Mouse (Mus musculus) liver, postnatal 0 days (tissue): Measurements from ENCODE around the gene Epb41l3. TPM values are rescaled to one million over a fixed set of nuclear protein-coding genes. Genes with fewer than 3 reads are reported as not detected.

Experiments used
- ATAC-seq: fragments of 200-750 bp; cut with Nextera tagmentation; 2 replicates; pipeline ENCODE4 v1.8.0; 2017; ENCODE audit warnings: mild to moderate bottlenecking, moderate library complexity
- DNase-seq: peaks from one replicate; pipeline ENCODE4 v3.0.0-alpha.2; 2016
- H3K27ac ChIP-seq: fragments of 300-500 bp; sonication (generic); 2 replicates; pipeline ENCODE4 v1.5.1; 2014; ENCODE audit warnings: antibody characterized with exemption, moderate library complexity, mild to moderate bottlenecking, low read depth
- H3K27me3 ChIP-seq: fragments of 300-500 bp; sonication (generic); 2 replicates; pipeline ENCODE4 v1.6.1; 2014; ENCODE audit warnings: low read length, control low read depth, mixed read lengths; ENCODE audit not compliant: insufficient read depth
- H3K36me3 ChIP-seq: fragments of 300-500 bp; sonication (generic); replicated peaks from 2 replicates; pipeline ENCODE4 v1.6.1; 2014; ENCODE audit warnings: mild to moderate bottlenecking, control low read depth, low read length, moderate library complexity, mixed read lengths; ENCODE audit not compliant: insufficient read depth
- H3K4me1 ChIP-seq: fragments of 300-500 bp; sonication (generic); 2 replicates; pipeline ENCODE4 v1.6.1; 2014; ENCODE audit warnings: antibody characterized with exemption, mild to moderate bottlenecking, control low read depth; ENCODE audit not compliant: insufficient read depth
- H3K4me2 ChIP-seq: fragments of 300-500 bp; sonication (generic); 2 replicates; pipeline ENCODE4 v1.6.1; 2014; ENCODE audit warnings: low read depth, mild to moderate bottlenecking, low read length, moderate library complexity, mixed read lengths
- H3K4me3 ChIP-seq: fragments of 300-500 bp; sonication (generic); 2 replicates; pipeline ENCODE4 v1.5.1; 2014; ENCODE audit warnings: low read depth, low read length
- H3K9ac ChIP-seq: fragments of 300-500 bp; sonication (generic); replicated peaks from 2 replicates; pipeline ENCODE4 v1.6.1; 2014; ENCODE audit warnings: mild to moderate bottlenecking, moderate library complexity
- H3K9me3 ChIP-seq: fragments of 300-500 bp; sonication (generic); 2 replicates; pipeline ENCODE4 v1.6.1; 2016; ENCODE audit warnings: mild to moderate bottlenecking, control low read depth, low read length, mixed read lengths
- CTCF ChIP-seq: sonication (generic); IDR thresholded peaks from 2 replicates; pipeline ENCODE4 v1.5.1; 2016; ENCODE audit warnings: antibody characterized with exemption, low read depth
- EP300 ChIP-seq: IDR thresholded peaks from 2 replicates; pipeline ENCODE4 v1.6.1; 2016; ENCODE audit warnings: antibody characterized with exemption, low read depth, mild to moderate bottlenecking
- WGBS: fragments of 180-500 bp; shearing (Covaris S2); extraction: QIAGEN DNeasy Blood & Tissue Kit; methylation state at CpG from one replicate; pipeline ENCODE4 v1.1.7; 2014; ENCODE audit not compliant: insufficient replicate concordance; 5-methylcytosine and 5-hydroxymethylcytosine counted together
- polyA plus RNA-seq: library from polyadenylated mRNA; unstranded; fragments of >200 nt; fragmentation: Nextera tagmentation; extraction: Ambion mirVana; gene quantifications from 2 replicates; pipeline ENCODE4 v1.2.1, GENCODE M21; 2015

The Epb41l3 gene
- polyA plus RNA-seq, 1 experiment from 2014 or later: 4.9 TPM

- Histone ChIP-seq H3K27me3 (no peaks in the 10 kb centered on the region), H3K4me1 (no peaks in the 10 kb centered on the region), H3K4me2 (no peak overlapping the region), H3K9me3 (0 out of 2 replicates have a peak, but pooled peaks cover 3% of the 10 kb centered on the region), H3K4me3 (no peak overlapping the region), H3K27ac (no peak overlapping the region), H3K36me3 (no peaks in the 10 kb centered on the region), H3K9ac (no peak overlapping the region)
- TF ChIP-seq CTCF (no peak), EP300 (no peak)
- DNase-seq: no peak
- 73% methylated on average over 15 of the region's 15 CpGs for WGBS
- no peak for ATAC-seq
These were observed 132.3 kb downstream of the Epb41l3 start for GRCm38 (mm10) chr17:69207562-69208312.

GRCm38 (mm10) chr17:69211065-69211464 lies 135.6 kb downstream of the Epb41l3 start:
- TF ChIP-seq EP300: no peak
- peak; percentile 33 for TF ChIP-seq CTCF
- Histone ChIP-seq H3K27ac (no peak overlapping the region), H3K4me3 (no peak overlapping the region), H3K9me3 (0 out of 2 replicates have a peak, but pooled peaks cover 3% of the 10 kb centered on the region), H3K4me1 (no peaks in the 10 kb centered on the region), H3K36me3 (no peaks in the 10 kb centered on the region), H3K9ac (no peak overlapping the region), H3K4me2 (no peak overlapping the region), H3K27me3 (no peaks in the 10 kb centered on the region)
- no peak for DNase-seq
- no peak for ATAC-seq

GRCm38 (mm10) chr17:69216120-69216519 lies 140.6 kb downstream of the Epb41l3 start:
- Histone ChIP-seq H3K9ac (no peak overlapping the region), H3K36me3 (no peaks in the 10 kb centered on the region), H3K4me1 (no peaks in the 10 kb centered on the region), H3K27ac (no peak overlapping the region), H3K4me3 (no peak overlapping the region), H3K4me2 (no peak overlapping the region), H3K27me3 (no peaks in the 10 kb centered on the region), H3K9me3 (0 out of 2 replicates have a peak, but pooled peaks cover under 1% of the 10 kb centered on the region)
- TF ChIP-seq EP300 (no peak), CTCF (no peak)
- ATAC-seq (no peak), DNase-seq (no peak)
- WGBS: 79% methylated on average over 3 of the region's 3 CpGs

- H3K9ac ChIP-seq: no peak overlapping the region
- H3K36me3 ChIP-seq: no peaks in the 10 kb centered on the region
- no peaks in the 10 kb centered on the region for H3K27me3 ChIP-seq
- H3K27ac ChIP-seq: no peak overlapping the region
- no peaks in the 10 kb centered on the region for H3K9me3 ChIP-seq
- no peak for ATAC-seq
- no peak overlapping the region for H3K4me3 ChIP-seq
- H3K4me1 ChIP-seq: no peaks in the 10 kb centered on the region
- no peak overlapping the region for H3K4me2 ChIP-seq
- no peak for DNase-seq
- TF ChIP-seq CTCF (no peak), EP300 (no peak)
- WGBS: 74% methylated on average over 7 of the region's 7 CpGs
These were observed 145.4 kb downstream of the Epb41l3 start for GRCm38 (mm10) chr17:69220849-69221248.

- 63% methylated on average over 6 of the region's 6 CpGs for WGBS
- H3K27me3 ChIP-seq: no peaks in the 10 kb centered on the region
- no peak overlapping the region for H3K27ac ChIP-seq
- TF ChIP-seq CTCF (no peak), EP300 (no peak)
- no peak overlapping the region for H3K4me3 ChIP-seq
- H3K9ac ChIP-seq: no peak overlapping the region
- no peaks in the 10 kb centered on the region for H3K36me3 ChIP-seq
- peak; percentile 61; the same call in 1 of the 2 replicates for ATAC-seq
- DNase-seq: no peak
- no peaks in the 10 kb centered on the region for H3K4me1 ChIP-seq
- H3K9me3 ChIP-seq: no peaks in the 10 kb centered on the region
- H3K4me2 ChIP-seq: no peak overlapping the region
These were observed 145.9 kb downstream of the Epb41l3 start for GRCm38 (mm10) chr17:69221377-69221776.

GRCm38 (mm10) chr17:69221966-69222692 lies 146.6 kb downstream of the Epb41l3 start:
- ATAC-seq (no peak), DNase-seq (no peak)
- H3K27ac ChIP-seq: no peak overlapping the region; the same call in 1 of the 2 replicates
- no peak overlapping the region for H3K4me3 ChIP-seq
- no peak overlapping the region for H3K9ac ChIP-seq
- H3K27me3 ChIP-seq: no peaks in the 10 kb centered on the region
- H3K36me3 ChIP-seq: no peaks in the 10 kb centered on the region
- WGBS: 45% methylated on average over 10 of the region's 10 CpGs
- no peaks in the 10 kb centered on the region for H3K4me1 ChIP-seq
- no peak for TF ChIP-seq EP300
- TF ChIP-seq CTCF: no peak
- H3K4me2 ChIP-seq: no peak overlapping the region
- H3K9me3 ChIP-seq: no peaks in the 10 kb centered on the region
